Mouse (Mus musculus) megakaryocyte, embryonic 14.5 days (primary cell): ENCODE measurements around the gene Mark4.

Source experiments
- FLI1 ChIP-seq: IDR thresholded peaks from 2 replicates; pipeline ENCODE4 v1.6.1; 2012; ENCODE audit warnings: low read length, inconsistent platforms, mixed read lengths
- GATA1 ChIP-seq: IDR thresholded peaks from 3 replicates; pipeline ENCODE4 v1.6.1; 2012; ENCODE audit warnings: mixed read lengths, low read length, inconsistent platforms, borderline replicate concordance

GRCm38 (mm10) chr7:19461488-19461887, 2.9 kb upstream of the Mark4 start:
- TF ChIP-seq GATA1 (no peak), FLI1 (no peak)
